Comparison of ENCODE assay signal across 21 mouse cellular contexts in genomic region chr16:30721223-30721622, GRCm38 (mm10).
"Had no signal": no experiment of that assay in that cellular context is flagged by ENCODE, and none has a peak within 500 bp of the region (broad histone marks: within the 10 kb centered on the region; RNA-seq: fewer than 3 reads in every experiment).

No protein-coding gene starts in this region.

- H3K4me1 ChIP-seq: intestine, embryonic 15.5 days; midbrain, embryonic 12.5 days; midbrain, embryonic 15.5 days had no signal

- H3K9ac ChIP-seq: intestine, embryonic 15.5 days; limb, embryonic 13.5 days; liver, embryonic 13.5 days; midbrain, embryonic 12.5 days; midbrain, embryonic 15.5 days; neural tube, embryonic 12.5 days; neural tube, embryonic 15.5 days had no signal

- H3K27me3 ChIP-seq: intestine, embryonic 15.5 days; limb, embryonic 13.5 days; liver, embryonic 13.5 days; midbrain, embryonic 12.5 days; midbrain, embryonic 15.5 days; neural tube, embryonic 12.5 days; neural tube, embryonic 15.5 days had no signal

- H3K4me3 ChIP-seq: intestine, embryonic 15.5 days; limb, embryonic 13.5 days; liver, embryonic 13.5 days; midbrain, embryonic 12.5 days; midbrain, embryonic 15.5 days; neural tube, embryonic 12.5 days; neural tube, embryonic 15.5 days had no signal

- H3K4me2 ChIP-seq: intestine, embryonic 15.5 days; limb, embryonic 13.5 days; liver, embryonic 13.5 days; midbrain, embryonic 12.5 days; midbrain, embryonic 15.5 days; neural tube, embryonic 12.5 days; neural tube, embryonic 15.5 days had no signal

- DNase-seq: kidney, adult 18-20 months; kidney, adult 9 months; kidney, postnatal 14 days; kidney, postnatal 4 days; left cerebral cortex, postnatal 4 days; liver; liver, embryonic 13.5 days; lung, postnatal 4 days; right cerebral cortex, adult 18-20 months; right cerebral cortex, postnatal 14 days; right cerebral cortex, postnatal 4 days; thymus, adult 2 months; thymus, postnatal 14 days; thymus, postnatal 4 days had no signal

- H3K36me3 ChIP-seq: intestine, embryonic 15.5 days; limb, embryonic 13.5 days; liver, embryonic 13.5 days; midbrain, embryonic 12.5 days; midbrain, embryonic 15.5 days; neural tube, embryonic 12.5 days; neural tube, embryonic 15.5 days had no signal

- ATAC-seq: intestine, embryonic 15.5 days; midbrain, embryonic 15.5 days had no signal

- H3K9me3 ChIP-seq: intestine, embryonic 15.5 days; limb, embryonic 13.5 days; liver, embryonic 13.5 days; midbrain, embryonic 12.5 days; midbrain, embryonic 15.5 days; neural tube, embryonic 12.5 days had no signal

- H3K27ac ChIP-seq: intestine, embryonic 15.5 days; limb, embryonic 13.5 days; liver, embryonic 13.5 days; midbrain, embryonic 12.5 days; midbrain, embryonic 15.5 days; neural tube, embryonic 12.5 days; neural tube, embryonic 15.5 days; stomach, postnatal 0 days had no signal
